Mouse (Mus musculus) A20 (cell line): ENCODE data around the gene Abtb2.

ENCODE experiments used
- DNase-seq: peaks from one replicate; pipeline ENCODE4 v3.0.0-alpha.2; 2011; ENCODE audit warnings: low read depth, low spot score

Gene Abtb2

DNA sequence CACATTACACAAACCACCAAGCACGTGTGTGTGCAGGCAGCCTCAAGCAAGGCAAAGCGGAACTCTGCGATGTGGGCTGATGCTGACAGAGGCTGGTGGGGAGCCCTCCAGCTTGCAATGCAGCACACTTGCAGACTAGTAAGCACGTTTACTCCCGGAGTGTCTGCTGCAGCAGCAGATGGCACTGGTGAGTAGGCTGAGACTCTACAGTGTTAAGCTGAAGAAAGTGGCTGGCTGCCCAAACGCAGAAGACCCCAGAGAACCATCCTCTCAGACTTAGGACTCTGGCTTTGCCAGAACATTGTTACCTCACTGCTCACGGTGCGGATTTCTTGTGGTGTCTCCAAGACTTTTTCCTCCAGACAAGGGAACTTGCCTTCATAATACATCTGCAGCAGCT lies 164.9 kb downstream of the Abtb2 start:
- DNase-seq, result no peak

DNA sequence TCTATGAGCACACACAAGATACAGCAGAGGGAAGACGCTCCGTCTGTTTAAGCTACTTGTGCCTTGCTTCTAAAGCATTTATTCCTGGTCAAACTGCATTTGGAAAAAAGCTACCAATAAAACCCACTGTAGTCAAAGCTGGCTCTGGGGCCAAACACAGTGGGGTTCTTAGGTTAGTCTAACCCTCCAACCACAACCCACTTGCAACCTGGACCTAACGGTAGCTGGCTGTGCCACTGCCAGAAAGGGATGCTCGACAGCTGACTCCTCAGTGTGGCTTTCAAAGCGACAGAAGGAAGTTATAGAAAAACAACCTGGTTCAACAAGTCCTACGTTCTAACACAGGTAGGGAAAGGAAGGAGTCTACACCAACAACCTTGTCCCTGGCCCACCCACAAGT lies 165.3 kb downstream of the Abtb2 start:
- DNase-seq, result no peak

DNA sequence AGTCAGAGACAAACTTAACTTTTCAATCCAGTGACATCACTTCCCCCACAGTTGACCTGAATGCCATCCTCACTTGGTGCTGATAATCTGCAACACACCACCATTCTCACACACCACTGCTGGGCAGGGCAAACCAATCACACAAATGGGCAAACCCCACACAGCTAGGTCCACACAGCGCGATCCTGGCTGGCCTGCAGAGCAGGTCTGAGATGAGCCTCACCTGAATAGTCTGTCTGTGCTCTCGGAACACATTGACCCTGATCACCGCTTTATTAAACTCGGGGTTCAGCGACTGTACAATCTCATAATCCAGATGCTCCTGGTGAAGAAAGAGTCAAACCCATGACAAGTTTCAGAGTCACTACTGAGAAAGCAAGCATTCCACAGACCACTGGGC lies 176.7 kb downstream of the Abtb2 start:
- DNase-seq, result no peak

DNA sequence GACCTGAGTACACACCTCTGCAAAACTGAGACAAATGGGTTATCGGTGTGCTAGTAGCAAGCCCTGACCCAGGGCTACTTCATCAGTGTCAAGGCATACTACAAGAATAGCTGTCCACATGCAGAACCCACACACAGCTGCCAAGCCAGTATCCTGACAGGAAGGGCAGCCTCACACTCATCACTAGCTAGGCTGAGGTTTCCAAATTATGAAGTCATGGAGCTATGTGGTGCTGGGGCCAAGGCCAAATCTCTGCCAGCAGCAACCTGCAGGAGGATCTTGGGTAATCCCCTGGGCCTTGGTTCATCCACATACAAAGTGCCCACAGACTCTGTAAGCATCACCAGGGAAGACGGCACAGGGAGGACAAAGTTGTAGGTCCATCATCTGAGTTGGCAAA lies 177.4 kb downstream of the Abtb2 start:
- DNase-seq, result no peak

DNA sequence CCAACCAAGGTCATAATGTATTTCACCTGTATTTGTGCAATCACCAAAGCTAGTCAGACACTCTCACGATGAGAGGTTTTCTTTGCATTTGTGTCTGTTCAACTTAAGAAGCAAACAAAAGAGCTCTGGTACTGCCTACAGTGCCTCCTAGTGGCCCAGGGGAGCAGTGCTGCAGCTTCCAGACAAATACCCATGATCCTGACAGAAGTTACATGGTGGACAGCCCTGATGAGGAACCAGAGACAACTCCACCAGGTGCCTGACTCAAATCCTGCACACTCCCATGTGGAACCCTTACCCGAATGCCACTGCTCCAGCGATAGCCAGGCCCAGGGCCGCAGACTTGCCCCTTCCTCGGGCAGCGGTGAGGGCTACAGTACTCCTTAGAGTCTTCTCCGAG lies 177.9 kb downstream of the Abtb2 start:
- peak; percentile 70 for DNase-seq

DNA sequence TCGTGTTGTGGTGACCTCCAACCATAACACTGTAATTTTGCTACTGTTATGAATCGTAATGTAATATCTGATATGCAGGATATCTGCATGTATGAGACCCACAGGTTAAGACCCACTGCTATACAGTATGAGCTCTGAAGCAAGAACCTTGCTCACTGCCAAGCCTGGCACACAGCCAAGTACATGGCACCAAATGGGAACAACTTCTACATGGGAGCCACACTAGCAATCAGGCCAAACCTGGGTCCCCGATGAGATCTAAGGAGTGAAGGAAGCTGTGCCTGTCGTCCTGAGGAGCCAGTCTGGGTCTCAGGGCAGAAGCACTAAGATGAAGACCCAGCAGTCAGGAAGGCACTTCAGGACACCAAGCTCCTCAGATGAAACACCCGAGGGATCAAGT lies 179.4 kb downstream of the Abtb2 start:
- DNase-seq, result no peak

DNA sequence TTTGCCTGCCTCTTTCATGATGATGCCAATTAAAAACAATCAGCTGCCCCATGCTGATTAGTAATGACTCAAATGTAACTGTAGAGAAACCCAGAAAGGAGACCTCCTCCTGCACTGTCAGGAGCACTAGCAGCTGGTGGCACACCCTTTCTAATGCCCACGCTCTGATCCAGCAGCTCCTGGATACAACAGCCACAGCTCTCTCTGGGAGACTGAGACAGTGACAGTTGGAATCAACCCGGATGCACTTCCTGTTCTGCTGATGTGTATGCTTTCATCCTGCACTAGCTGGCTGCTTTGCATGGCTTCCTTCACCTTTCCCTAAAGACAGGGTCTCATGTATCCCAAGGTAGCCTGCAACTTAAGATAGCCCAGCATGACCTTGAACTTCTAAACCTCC lies 180.0 kb downstream of the Abtb2 start:
- no peak for DNase-seq

DNA sequence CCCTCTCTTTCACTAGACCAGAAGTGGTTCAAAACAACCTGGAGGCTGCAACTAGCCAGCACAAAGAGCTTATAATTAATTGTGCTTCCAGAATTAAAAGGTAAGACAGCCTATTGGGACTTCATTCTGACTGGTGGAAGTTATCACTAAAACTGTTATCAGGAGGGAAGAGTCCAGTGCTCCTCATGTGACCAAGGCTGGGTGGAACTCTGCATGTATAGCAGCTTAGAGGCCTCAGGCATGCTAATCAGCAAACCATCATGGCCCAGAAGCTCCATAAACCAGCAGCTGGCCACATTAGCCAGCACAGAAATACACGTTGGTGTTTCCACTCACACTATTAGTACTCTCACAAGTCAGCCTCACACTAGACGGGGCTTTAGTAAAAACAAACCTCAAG lies 180.7 kb downstream of the Abtb2 start:
- DNase-seq, result no peak

DNA sequence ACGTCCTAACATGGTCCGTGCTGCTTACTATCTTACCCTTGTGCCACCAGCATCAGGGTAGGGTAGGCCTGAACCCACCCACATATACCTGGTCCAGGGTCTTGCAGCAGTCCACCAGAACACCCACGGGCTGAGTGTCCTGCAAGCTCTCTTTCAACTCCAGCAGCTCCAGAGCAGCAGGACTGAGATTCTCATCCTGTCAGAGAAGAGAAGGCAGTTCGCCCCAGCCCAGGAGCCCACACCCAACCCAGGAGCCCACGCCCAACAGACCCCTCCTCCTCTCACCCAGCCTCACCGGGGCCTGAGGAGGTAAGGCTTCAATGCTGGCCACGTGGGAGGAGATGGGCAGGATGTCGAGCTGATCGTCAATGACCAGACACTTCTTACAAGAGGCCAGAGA lies 181.8 kb downstream of the Abtb2 start:
- DNase-seq, result no peak

DNA sequence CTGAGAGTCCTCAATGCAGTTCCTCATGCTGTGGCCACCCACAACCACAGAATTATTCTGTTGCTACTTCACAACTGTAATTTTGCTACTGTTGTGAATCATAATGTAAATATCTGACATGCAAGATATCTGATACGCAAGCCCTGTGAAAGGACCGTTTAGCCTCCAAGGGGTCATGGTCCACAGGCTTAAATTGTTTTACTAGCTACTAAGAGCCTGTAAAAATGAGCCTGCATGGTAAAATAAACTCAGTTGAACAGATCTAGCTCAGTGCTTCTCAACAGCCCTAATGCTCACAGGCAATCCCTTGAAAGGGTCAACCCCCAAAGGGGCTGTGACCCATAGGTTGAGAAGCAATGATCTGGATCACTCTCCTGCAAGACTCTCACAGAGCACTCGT lies 183.0 kb downstream of the Abtb2 start:
- DNase-seq, result no peak

DNA sequence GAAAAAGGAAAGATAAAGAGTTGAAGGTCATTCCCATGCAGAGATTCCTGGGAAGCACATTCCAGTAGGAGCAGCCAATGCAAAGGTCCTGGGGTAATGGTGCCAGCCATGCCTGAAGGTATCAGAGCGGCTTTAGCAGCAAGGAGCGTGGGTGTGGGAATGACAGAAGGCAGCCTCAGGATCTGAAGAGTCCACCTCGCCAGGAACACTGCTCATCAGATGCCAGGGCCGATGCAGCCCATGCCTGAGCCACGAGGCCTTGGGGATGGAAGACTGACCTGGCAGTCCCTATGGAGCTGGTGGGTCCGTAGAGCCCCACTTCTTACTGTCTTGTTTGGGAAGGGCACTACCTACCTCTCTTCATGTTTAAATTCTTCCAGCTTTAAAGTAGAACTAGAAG lies 185.7 kb downstream of the Abtb2 start:
- DNase-seq, result no peak

DNA sequence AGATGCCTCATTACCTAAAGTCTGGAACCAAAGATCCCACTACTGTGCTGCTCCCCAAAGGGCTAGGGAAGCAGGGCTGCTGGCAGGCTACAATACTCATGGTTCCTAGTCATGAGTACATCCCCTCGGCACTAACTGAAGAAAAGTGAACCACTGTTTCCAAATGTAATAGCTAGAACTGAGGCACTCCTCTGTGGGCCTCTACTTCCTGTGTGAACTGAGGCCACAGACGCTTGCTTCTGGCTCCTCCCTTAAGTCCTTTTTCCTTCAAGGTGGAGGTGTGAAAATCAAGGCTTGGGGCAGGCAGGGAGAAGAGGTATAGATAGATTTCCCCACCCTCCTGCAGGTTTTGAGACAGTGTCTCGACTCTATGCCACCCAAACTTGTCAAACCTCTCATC lies 188.5 kb downstream of the Abtb2 start:
- no peak for DNase-seq

DNA sequence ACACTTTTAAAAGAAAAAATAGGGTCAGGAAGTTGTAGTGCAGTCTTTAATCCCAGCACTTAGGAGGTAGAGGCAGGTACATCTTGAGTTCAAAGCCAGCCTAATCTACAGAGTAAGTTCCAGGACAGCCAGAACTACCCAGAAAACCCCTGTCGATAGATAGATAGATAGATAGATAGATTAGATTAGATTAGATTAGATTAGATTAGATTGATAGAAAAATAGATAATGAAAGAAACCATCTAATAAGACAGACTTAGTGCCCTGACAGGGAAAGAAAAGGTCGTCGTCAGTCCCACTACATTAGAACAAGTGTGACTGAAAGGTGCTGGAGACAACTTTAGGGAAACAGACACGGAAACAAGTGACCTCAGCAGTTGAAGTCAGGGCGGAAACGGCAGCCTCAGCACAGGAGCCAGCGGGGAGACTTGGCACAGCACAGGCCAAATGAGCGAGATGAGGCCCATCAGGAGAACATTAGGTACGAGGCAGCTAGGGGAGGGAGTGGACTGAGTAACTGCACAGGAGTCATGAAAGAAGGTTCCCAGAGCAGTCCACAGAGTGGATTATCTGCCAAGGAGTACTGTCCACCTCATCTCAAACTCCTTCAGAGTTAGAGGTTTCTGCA lies 189.5 kb downstream of the Abtb2 start:
- no peak for DNase-seq

DNA sequence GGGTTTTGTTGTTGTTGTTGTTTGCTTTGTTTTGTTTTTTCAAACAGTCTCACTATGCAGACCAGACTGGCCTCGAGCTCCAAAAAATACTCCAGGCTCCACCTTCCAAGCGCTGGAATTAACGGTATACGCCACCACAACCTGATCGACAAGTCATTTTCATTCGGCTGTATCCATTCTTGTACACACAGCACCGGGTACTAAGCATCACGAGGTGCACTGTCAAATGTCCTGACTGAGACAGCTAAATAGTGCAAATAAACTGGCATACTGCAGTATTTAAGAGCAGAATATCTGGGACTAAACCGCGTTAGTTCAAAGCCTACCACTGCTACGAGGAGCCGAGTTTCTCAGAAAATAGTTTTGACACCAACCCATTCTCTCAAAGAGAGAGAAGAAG lies 194.3 kb downstream of the Abtb2 start:
- DNase-seq, result no peak

DNA sequence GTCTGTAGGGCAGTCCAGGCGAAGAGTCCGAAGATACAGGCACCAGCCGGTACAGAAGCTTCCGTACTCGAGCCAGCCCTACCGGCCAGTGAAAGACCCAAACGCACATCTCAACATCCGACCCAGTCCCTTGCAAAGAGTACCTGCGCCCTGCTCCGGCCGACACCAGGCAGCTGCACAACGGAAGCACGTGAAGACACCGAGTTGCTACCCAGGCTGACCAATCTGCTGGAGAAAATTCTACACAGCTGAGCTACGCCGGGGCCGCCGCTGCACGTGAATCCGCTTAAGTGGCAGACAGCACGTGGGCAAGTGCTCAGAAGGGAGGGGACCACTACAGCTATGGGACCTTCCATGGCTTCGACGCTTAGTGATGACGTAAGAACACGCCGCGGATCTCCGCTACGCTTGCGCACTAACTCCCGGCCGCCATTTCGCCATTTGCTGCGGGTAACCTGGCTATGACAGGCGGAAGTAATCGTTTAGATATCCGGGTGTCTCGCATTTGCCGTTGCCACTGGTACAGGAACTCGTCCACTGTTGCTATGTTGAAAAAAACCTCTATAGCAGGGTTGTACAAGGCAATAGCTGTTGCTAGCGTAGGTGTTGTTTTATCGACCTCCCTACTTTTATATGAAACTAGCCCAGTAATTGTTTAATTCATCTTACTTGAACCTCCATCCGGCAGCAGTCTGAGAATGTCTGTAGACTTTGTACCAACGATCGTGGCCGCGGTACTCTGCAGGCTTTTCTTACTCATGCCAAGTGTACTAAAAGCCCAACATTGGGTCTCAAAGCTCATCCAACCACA lies 195.0 kb downstream of the Abtb2 start, which contains the start of gene Nat10:
Nat10 (minus strand) TSS at position 365 of the 811 bp plus-strand sequence.
- peak; percentile 99 for DNase-seq

DNA sequence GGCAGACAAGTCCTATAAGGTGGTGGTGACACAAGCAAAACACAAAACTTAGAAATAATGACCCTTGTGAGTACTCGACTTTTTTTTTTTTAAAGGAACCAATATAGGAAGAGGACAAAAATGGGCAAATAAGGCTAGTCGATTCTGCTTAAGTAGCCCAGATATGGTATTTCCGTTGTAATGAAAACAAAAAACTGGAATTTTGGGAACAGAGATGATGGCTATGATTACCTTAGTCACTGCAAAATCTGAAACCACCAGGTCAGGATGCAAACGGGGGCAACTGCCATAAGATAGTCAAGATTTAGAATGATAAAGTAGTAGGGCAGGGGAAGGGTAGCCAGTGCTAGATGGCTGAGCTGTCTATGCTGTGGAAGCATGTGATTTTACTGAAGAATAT lies 195.9 kb downstream of the Abtb2 start:
- no peak for DNase-seq

DNA sequence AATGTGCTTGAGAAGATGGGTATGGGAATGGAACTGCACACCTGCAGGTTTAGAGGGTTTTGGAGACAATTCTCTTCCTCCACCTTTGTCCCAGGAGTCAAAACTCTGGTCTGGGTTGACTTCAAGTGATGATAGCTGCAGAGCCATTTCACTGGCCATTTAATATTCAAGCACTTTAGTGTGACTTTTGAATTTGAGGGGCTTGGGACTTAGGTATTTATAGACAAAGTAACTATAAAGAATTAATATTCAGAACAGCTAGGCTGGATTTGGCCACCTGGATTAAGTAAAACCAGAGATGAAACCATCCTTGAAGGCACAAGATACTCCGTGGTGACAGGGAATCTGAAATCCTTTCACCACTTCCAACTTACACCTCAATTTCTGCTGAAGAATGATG lies 196.4 kb downstream of the Abtb2 start:
- no peak for DNase-seq
